Mouse (Mus musculus): ENCODE results near the gene Lrp2. TPM values are rescaled to one million over a fixed set of nuclear protein-coding genes. Genes with fewer than 3 reads are reported as not detected.

Gene Lrp2
- polyA plus RNA-seq, 1 experiment: not detected

DNA sequence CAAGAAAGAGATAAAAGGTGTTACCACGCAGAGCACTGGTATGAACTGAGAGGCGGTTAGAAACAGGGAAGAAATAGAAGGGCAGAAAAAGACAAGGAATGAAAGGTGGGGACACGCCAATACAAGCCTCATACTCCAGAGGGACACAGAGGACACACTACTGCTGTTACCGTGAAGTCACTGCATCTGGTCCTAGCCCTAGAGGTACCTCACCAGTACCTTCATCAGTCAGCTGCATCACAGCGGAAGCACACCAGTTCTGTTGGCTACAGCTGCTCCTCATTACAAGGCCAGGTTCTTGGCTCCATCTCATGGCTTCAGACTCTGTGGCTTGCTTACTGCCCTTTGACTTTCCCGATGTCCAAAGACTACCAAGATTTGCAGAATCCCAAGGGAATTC lies 184.0 kb downstream of the Lrp2 start:
- TF ChIP-seq GATA1 (IDR thresholded peaks at IDR 0.05; ENCODE audit: low read length): no peak

DNA sequence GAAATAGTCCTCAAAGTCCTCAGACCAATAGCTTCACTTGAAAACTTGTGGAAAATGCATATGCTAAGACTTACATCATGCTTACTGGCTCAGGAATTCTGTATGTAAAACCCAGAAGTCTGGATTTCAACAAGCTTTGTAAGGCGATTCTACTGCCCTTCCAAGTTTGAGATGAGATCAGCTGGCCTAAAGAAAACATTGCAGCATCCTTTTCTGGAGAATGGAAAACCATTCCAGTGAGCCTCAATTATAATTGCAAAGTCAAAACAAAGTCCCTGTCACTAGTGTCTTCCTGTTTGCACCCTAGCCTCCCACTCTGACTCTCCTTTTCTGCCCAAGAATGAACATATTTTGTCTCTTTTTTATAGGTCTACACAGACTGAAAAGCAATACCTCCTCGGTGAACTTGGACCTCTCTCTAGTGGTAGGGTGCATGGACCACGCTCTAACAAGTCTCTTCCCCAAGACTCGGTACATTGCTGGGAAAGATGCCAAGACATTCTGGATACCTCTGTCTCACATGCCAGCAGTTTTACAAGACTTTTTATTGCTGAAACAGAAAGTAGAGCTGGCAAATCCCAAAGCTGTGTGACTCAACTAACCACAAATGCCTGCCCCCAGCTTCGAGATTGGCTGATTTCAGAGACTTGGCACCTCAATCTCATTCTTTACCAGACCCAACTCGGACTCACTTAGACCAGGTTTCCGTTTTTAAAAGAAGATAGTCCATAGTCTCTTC lies 184.8 kb downstream of the Lrp2 start:
- no peak for TF ChIP-seq GATA1 (IDR thresholded peaks at IDR 0.05; ENCODE audit: low read length)

GRCm38 (mm10) chr2:69396760-69397435 lies 189.0 kb downstream of the Lrp2 start:
- TF ChIP-seq GATA1 (IDR thresholded peaks at IDR 0.05; ENCODE audit: low read length): no peak

DNA sequence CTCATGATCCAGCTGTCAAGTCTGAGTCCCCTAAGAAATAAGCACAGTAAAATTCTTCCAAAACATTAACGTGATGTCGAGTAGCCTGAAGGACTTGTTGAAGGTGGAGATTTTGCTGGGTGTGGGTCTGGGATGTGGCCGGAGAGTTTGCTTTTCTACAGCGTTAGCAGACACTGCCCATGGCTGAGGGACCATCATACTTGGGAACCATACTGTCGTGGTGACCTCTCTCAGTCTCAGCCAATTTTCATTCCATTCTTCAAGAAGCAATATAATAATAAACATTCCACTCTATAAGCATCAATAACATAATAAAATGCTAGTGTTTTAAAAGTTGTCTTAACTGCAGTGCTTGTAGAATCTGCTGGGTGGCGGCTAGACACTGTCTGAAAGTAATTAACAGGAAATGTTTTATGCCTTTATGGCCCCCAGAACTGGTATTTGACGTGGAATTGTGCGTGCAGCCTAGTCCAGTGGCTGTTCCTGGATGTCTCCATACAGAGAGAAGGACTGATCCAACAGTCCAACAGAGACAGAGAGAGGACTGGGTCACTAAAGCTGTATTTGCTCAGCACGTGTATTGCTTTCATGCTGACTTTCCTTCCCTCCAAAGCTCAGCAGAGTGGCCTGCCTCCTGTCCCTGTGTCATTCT lies 190.1 kb downstream of the Lrp2 start:
- TF ChIP-seq GATA1 (IDR thresholded peaks at IDR 0.05; ENCODE audit: low read length): no peak

DNA sequence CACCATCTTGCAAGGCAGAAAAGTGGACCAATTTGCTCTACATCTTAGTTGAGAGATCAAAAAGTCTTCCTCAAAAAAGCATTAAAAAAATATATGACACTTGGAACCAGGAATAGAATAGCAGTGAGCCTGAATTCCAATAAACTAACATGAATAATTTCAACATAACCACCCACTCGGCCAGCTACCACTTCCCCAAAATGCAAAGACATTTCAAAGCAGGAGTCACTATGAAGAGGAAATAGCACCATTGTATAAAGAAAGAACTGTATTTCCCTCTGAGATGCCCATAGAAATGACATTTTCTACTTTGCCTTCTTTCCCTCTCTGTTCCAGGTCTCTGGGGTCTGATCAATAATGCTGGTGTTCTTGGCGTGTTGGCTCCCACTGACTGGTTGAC lies 191.9 kb downstream of the Lrp2 start:
- TF ChIP-seq GATA1 (IDR thresholded peaks at IDR 0.05; ENCODE audit: low read length): no peak

DNA sequence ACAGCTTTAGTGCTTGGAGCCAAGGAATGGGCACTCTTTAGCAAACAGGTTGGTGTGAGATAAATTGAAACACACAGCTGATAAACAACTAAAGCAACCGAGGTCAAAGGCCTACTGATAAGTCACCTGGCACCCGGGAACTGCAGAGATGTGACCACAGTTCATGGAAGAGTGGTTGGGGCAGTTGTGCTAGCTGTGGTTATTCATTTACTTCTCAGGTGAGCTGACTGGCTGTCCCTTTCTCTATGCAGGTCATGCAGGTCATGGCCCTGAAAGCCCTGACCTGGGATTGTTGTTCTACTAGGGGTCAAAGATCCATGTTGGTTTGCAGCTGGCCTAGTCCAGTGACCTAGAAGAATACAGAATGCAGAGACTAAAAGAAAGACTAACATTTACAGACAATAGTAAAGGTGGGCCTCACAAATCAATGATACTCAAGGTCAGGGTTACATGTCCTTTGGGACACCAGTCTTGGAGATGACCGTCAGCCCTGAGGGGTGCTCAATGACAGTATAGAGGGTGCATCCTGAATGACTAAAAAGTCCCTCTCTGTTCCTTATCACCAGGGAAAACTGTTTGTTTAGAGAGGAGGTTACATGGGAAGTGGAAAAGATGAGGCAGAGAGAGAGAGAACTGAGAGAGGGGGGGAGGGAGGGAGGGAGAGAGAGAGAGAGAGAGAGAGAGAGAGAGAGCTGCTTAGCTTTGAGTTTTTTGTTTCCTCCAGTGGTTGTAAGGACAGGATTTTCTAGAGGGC lies 199.6 kb downstream of the Lrp2 start:
- TF ChIP-seq GATA1 (IDR thresholded peaks at IDR 0.05; ENCODE audit: low read length): no peak

- no peak for TF ChIP-seq GATA1 (IDR thresholded peaks at IDR 0.05; ENCODE audit: low read length)
Measured at GRCm38 (mm10) chr2:69382838-69383237, 203.0 kb downstream of the Lrp2 start.

- TF ChIP-seq GATA1 (IDR thresholded peaks at IDR 0.05; ENCODE audit: low read length): no peak
Measured at GRCm38 (mm10) chr2:69381740-69382139, 204.1 kb downstream of the Lrp2 start.

DNA sequence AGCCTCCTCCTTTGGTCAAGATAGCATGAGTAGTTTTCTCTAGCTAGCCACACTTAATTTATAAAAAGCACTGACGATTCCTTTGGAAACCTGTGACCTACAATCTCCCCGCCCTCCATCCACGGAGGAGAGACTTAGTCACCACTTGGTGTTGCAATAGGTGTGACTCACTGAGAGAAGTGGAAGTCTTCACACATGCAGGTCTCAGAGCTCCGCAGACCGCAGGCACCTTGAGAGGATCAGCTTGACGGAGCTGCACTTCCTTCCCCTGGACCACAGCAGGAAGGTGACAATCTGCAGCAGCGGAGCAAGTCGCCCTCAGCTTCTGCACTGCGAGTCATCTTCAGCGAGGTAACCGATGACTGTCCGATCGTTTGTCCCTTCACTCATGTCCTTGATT lies 205.6 kb downstream of the Lrp2 start, which contains the start of gene Dhrs9:
Gene Dhrs9 (plus strand): TSS at position 165 of the 400 bp plus-strand sequence.
- TF ChIP-seq GATA1 (IDR thresholded peaks at IDR 0.05; ENCODE audit: low read length): no peak

- TF ChIP-seq GATA1 (IDR thresholded peaks at IDR 0.05; ENCODE audit: low read length): no peak
Measured at GRCm38 (mm10) chr2:69379801-69380200, 206.1 kb downstream of the Lrp2 start.

DNA sequence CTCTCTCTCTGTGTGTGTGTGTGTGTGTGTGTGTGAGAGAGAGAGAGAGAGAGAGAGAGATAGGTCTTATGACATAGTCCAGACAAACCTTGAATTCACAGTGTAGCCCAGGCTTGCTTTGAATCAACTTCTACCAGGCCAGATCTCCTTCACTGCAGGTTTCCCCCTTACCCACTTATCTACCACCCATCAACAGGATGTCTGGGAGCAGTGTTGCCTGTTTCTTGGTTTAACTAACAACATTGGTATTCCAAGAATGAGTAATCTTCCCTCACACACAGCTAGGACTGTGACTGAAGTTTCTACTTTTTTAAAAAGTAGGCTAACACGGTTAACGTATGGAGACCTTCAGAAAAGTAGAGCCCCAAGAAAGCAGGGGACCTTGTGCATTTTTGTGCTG lies 209.1 kb downstream of the Lrp2 start:
- TF ChIP-seq GATA1 (IDR thresholded peaks at IDR 0.05; ENCODE audit: low read length): no peak

Other genes with a start within 250 kb of the Lrp2 start
- not detected in 2 replicates for gene Abcb11, start 243.4 kb downstream of the Lrp2 start, polyA plus RNA-seq (2012)
- not detected in 2 replicates for gene Dhrs9, start 205.6 kb downstream of the Lrp2 start, polyA plus RNA-seq (2012)
- not detected in 2 replicates for gene Bbs5, start 61.1 kb upstream of the Lrp2 start, polyA plus RNA-seq (2012)
- not detected in 2 replicates for gene Klhl41, start 84.1 kb upstream of the Lrp2 start, polyA plus RNA-seq (2012)
- gene Fastkd1, start 127.5 kb upstream of the Lrp2 start, polyA plus RNA-seq (2012): 1.1 and 1.2 TPM in 2 replicates
- gene Ppig, start 136.5 kb upstream of the Lrp2 start, polyA plus RNA-seq (2012): 18.8 and 33.1 TPM in 2 replicates
- gene Ccdc173, start 203.5 kb upstream of the Lrp2 start, polyA plus RNA-seq (2012): 0.06 TPM in 1 of 2 replicates, not detected in the other
- 35.7 and 51.4 TPM in 2 replicates for gene Phospho2, start 203.6 kb upstream of the Lrp2 start, polyA plus RNA-seq (2012)
- 4.0 TPM in 2 replicates for gene Klhl23, start 235.9 kb upstream of the Lrp2 start, polyA plus RNA-seq (2012)

Measured in G1E-ER4 (cell line).